Mouse (Mus musculus): ENCODE results near the gene Amfr. TPM values are rescaled to one million over a fixed set of nuclear protein-coding genes. Genes with fewer than 3 reads are reported as not detected.

The Amfr gene
- polyA plus RNA-seq, 1 experiment from 2014 or later = 67.5 TPM

DNA sequence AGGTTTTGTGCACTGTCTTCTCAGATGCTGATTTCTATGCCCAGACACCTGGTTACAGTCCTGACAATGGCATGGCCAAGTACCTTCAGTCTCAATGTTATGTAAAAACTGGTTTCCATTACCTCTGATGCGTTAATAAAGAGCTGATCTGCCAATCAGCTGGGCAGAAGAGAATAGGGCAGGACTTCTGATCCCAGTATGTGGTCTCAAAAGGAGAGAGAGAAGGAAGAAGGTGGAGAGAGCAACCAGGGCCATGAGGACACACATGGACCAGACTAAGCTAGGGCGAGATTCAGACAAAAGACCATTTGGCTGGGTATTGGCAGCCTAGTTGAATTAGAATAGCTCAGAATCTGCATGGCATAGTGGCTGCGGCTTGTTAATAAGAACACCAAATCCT, 21.0 kb upstream of the Amfr start:
- no peak overlapping the region for H3K27ac ChIP-seq (ENCODE audit: low read length)
- H3K27me3 ChIP-seq (ENCODE audit: control insufficient read depth, insufficient read depth, low read depth, low read length) = no peaks in the 10 kb centered on the region
- H3K9ac ChIP-seq (ENCODE audit: low read depth, low read length) = no peak overlapping the region; the same call in 1 of the 2 replicates
- whole genome bisulfite sequencing = 43% methylated on average over 3 of the region's 3 CpGs
- no peaks in the 10 kb centered on the region for H3K9me3 ChIP-seq (replicated peaks; ENCODE audit: control insufficient read depth, low read length, poor library complexity, severe bottlenecking)
- ATAC-seq = no peak
- H3K4me2 ChIP-seq (ENCODE audit: low read length) = no peak overlapping the region
- peaks cover 34% of the 10 kb centered on the region for H3K4me1 ChIP-seq (ENCODE audit: control insufficient read depth, insufficient read depth, low read length)
- H3K36me3 ChIP-seq (ENCODE audit: control insufficient read depth, insufficient read depth, low read length) = peaks cover 15% of the 10 kb centered on the region
- H3K4me3 ChIP-seq (ENCODE audit: low read depth, low read length) = no peak overlapping the region

DNA sequence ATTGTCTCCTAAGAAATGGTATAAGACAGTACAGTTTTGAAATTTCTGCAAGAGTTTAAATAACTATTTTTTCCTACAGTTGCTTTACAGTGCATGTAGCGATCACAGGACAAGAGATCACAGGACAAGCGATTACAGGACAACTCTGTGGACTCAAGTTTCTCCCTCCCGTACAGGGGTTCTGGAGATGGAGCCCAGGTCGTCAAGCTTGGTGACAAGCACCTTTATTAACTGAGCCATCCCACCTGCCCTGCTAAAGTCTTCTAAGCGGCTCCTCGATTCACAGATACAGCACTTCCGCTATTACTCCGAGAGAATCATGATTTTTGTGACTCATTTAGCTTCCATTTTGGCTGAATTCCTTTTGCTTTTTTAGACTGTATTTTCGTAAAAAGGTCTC, 17.1 kb upstream of the Amfr start:
- Histone ChIP-seq H3K4me1 (ENCODE audit: control insufficient read depth, insufficient read depth, low read length) (peaks cover 12% of the 10 kb centered on the region), H3K27ac (ENCODE audit: low read length) (no peak overlapping the region), H3K9ac (ENCODE audit: low read depth, low read length) (no peak overlapping the region), H3K27me3 (ENCODE audit: control insufficient read depth, insufficient read depth, low read depth, low read length) (no peaks in the 10 kb centered on the region), H3K4me3 (ENCODE audit: low read depth, low read length) (no peak overlapping the region), H3K36me3 (ENCODE audit: control insufficient read depth, insufficient read depth, low read length) (peaks cover 29% of the 10 kb centered on the region), H3K4me2 (ENCODE audit: low read length) (no peak overlapping the region), H3K9me3 (replicated peaks; ENCODE audit: control insufficient read depth, low read length, poor library complexity, severe bottlenecking) (no peaks in the 10 kb centered on the region)
- 95% methylated on average over 9 of the region's 9 CpGs for WGBS
- ATAC-seq = no peak

DNA sequence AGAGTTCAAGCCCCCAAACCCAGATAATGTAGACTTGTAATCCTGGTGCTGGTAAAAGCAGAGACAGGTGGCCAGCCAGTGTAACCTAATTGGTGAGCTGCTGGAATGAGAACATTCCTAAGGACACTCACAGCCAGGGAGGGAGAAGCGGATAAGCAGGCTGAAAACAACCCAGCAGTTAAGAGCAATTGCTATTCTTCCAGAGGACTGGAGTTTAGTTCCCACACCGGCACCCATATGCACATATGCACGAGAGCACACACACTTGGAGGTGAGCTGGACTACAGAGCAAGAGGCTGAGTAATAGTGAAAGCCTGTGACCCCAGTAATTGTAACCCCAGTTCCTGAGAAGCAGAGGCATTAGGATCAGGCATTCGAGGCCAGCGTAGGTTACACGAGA, 11.3 kb upstream of the Amfr start:
- WGBS = 97% methylated on average over 6 of the region's 6 CpGs
- no peak overlapping the region for H3K4me3 ChIP-seq (ENCODE audit: low read depth, low read length)
- H3K27ac ChIP-seq (ENCODE audit: low read length) = no peak overlapping the region
- H3K4me2 ChIP-seq (ENCODE audit: low read length) = no peak overlapping the region
- no peaks in the 10 kb centered on the region for H3K27me3 ChIP-seq (ENCODE audit: control insufficient read depth, insufficient read depth, low read depth, low read length)
- peaks cover 38% of the 10 kb centered on the region for H3K36me3 ChIP-seq (ENCODE audit: control insufficient read depth, insufficient read depth, low read length)
- ATAC-seq = no peak
- H3K9ac ChIP-seq (ENCODE audit: low read depth, low read length) = no peak overlapping the region
- H3K4me1 ChIP-seq (ENCODE audit: control insufficient read depth, insufficient read depth, low read length) = no peaks in the 10 kb centered on the region
- no peaks in the 10 kb centered on the region for H3K9me3 ChIP-seq (replicated peaks; ENCODE audit: control insufficient read depth, low read length, poor library complexity, severe bottlenecking)

DNA sequence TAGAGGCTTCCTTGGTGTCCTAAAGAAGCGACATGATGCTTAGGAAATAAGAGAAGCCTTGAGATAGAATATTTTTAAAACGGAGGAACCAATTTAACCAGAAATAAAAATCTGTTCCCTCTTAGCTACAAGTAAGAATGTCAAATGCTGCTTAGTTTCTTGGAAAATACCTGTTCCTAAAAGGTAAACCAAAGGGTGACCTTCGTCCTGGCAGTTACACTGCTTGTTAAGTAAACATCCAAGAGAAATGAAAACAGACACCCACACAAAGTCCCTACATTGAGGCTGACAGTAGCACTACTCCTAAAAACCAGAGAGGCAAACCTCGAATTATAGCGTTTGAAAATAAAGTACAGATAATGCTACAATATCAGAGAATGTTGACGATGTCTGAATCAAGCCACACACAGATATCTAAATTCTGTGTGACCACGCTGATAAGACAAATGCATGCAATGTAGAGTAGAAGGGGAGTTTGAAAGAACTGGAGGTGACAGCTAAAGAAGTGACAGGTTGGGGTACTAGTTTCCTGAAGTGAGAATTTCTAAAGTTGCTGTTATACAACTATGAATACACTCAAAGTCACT, 477 bp upstream of the Amfr start:
- Histone ChIP-seq H3K27me3 (ENCODE audit: control insufficient read depth, insufficient read depth, low read depth, low read length) (no peaks in the 10 kb centered on the region), H3K4me1 (ENCODE audit: control insufficient read depth, insufficient read depth, low read length) (peaks cover 30% of the 10 kb centered on the region), H3K4me2 (ENCODE audit: low read length) (peak overlapping the region; percentile 93), H3K9ac (ENCODE audit: low read depth, low read length) (peak overlapping the region; percentile 100), H3K27ac (ENCODE audit: low read length) (peak overlapping the region; percentile 96), H3K36me3 (ENCODE audit: control insufficient read depth, insufficient read depth, low read length) (no peaks in the 10 kb centered on the region), H3K4me3 (ENCODE audit: low read depth, low read length) (peak overlapping the region; percentile 97), H3K9me3 (replicated peaks; ENCODE audit: control insufficient read depth, low read length, poor library complexity, severe bottlenecking) (no peaks in the 10 kb centered on the region)
- WGBS = 42% methylated on average over 7 of the region's 7 CpGs
- no peak for ATAC-seq

DNA sequence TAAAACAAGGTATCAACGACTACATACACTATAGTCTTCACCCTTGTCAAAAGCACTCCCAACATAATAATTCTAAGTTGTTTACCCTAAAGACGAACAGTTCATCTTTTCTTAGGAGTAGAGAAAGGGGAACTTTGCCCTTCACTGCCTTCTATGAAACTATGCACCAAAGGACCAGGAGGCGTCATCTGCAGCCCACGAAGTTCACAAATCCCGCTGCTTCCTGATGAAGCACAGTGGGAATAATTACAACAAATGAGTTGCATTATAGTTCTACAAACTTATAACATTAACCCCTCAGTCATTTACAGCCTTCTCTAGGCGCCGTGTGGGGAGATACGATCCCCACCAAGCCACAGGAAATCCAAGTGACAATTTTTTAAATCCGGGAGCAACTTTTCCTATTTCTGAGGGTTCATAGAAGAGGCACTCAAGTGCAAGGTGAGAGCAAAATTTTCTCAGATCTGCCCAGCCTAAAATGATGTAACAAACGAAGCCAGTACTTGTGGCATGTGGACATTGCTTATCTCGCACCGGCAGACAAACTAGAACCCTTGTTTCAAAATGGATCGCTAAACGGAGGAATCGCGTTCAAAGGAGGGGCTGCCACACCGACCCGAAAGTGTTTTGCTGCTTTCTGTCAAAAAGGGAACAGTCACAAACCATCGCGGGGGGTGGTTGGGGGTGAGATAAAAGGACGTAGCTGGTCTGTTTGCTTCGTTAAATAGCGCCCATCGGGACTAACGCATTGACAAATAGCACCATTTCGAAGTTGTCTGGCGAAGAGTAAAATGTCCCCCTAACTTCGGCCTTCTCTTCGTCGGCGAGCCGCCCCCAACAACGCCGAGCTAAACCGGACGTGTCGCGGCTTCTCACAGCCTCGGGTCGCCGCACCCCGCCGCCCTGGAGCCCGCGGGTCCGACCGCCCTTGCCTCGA, 1.3 kb downstream of the Amfr start:
- no peak for ATAC-seq
- Histone ChIP-seq H3K4me3 (ENCODE audit: low read depth, low read length) (peak overlapping the region; percentile 97), H3K4me2 (ENCODE audit: low read length) (peak overlapping the region; percentile 93), H3K27ac (ENCODE audit: low read length) (peak overlapping the region; percentile 96), H3K4me1 (ENCODE audit: control insufficient read depth, insufficient read depth, low read length) (peaks cover 30% of the 10 kb centered on the region), H3K9ac (ENCODE audit: low read depth, low read length) (peak overlapping the region; percentile 100), H3K9me3 (replicated peaks; ENCODE audit: control insufficient read depth, low read length, poor library complexity, severe bottlenecking) (no peaks in the 10 kb centered on the region), H3K27me3 (ENCODE audit: control insufficient read depth, insufficient read depth, low read depth, low read length) (no peaks in the 10 kb centered on the region), H3K36me3 (ENCODE audit: control insufficient read depth, insufficient read depth, low read length) (no peaks in the 10 kb centered on the region)
- WGBS = 3% methylated on average over 48 of the region's 48 CpGs

DNA sequence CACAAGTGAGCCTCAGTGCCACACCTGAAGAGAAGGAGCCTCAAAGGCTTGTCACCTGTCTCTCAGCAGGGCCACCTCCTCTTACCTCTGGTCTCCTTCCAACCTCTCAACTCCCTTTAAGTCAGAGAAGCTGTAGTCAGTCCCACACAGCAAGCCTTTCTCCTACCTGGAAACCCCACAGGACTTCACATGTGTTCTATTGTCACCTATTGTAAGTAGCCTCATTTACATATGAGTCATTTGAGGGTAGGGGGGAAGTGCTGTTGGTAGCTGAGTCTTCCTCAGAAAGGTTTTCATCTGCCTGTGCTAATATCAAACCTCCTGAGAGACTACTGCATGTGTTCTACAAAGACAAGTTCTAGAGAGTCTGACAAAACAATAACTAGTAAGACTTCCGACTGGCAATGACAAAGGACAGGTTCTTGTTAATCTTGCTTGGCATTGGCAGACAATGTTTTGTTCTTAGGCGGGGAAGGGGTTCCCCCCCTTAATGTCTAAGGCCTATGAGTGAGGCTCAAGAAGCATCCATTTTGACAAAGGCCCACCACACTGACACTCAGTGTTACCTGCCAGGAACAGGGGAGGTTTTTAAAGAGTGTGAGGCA, 2.4 kb downstream of the Amfr start:
- H3K9me3 ChIP-seq (replicated peaks; ENCODE audit: control insufficient read depth, low read length, poor library complexity, severe bottlenecking) = no peaks in the 10 kb centered on the region
- 41% methylated on average over 2 of the region's 2 CpGs for WGBS
- H3K36me3 ChIP-seq (ENCODE audit: control insufficient read depth, insufficient read depth, low read length) = no peaks in the 10 kb centered on the region
- 0 out of 2 replicates have a peak overlapping the region, but pooled peaks have one; percentile 1 for H3K4me3 ChIP-seq (ENCODE audit: low read depth, low read length)
- ATAC-seq = no peak
- peak overlapping the region; percentile 11; the same call in 1 of the 2 replicates for H3K9ac ChIP-seq (ENCODE audit: low read depth, low read length)
- H3K27ac ChIP-seq (ENCODE audit: low read length) = no peak overlapping the region
- peaks cover 30% of the 10 kb centered on the region for H3K4me1 ChIP-seq (ENCODE audit: control insufficient read depth, insufficient read depth, low read length)
- H3K4me2 ChIP-seq (ENCODE audit: low read length) = peak overlapping the region; percentile 38
- H3K27me3 ChIP-seq (ENCODE audit: control insufficient read depth, insufficient read depth, low read depth, low read length) = no peaks in the 10 kb centered on the region

DNA sequence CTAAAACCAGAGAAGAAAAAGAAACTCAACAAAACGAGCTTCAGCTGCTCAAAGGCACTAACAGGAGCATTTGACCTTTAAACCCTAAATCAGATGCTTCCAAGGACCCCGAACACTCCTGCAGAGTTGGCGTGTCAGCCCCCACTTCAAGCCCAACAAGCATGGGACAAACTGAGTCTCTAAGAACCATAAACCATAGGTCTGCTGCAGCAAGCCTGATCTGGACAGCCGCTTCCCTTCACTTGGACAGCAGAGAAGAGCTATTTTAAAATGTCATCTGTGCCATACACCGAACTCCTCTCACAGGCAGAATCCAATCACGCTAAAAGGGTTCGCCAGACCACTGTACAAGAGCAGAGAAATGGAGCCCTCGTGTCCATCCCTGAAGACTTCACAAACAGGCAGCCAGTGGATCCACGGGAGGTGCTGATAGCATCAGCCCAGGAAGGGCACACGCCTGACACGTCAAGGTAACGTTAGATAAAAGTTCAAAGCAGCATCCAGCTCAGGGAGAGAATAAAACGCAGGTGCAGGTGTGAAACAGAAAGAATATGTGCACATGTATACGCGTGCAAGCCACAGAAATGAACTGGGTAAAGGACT, 3.3 kb downstream of the Amfr start:
- ATAC-seq = no peak
- Histone ChIP-seq H3K27me3 (ENCODE audit: control insufficient read depth, insufficient read depth, low read depth, low read length) (no peaks in the 10 kb centered on the region), H3K9me3 (replicated peaks; ENCODE audit: control insufficient read depth, low read length, poor library complexity, severe bottlenecking) (no peaks in the 10 kb centered on the region), H3K36me3 (ENCODE audit: control insufficient read depth, insufficient read depth, low read length) (no peaks in the 10 kb centered on the region), H3K4me2 (ENCODE audit: low read length) (no peak overlapping the region), H3K4me1 (ENCODE audit: control insufficient read depth, insufficient read depth, low read length) (peaks cover 30% of the 10 kb centered on the region), H3K4me3 (ENCODE audit: low read depth, low read length) (no peak overlapping the region), H3K9ac (ENCODE audit: low read depth, low read length) (no peak overlapping the region), H3K27ac (ENCODE audit: low read length) (no peak overlapping the region)
- 67% methylated on average over 15 of the region's 15 CpGs for WGBS

DNA sequence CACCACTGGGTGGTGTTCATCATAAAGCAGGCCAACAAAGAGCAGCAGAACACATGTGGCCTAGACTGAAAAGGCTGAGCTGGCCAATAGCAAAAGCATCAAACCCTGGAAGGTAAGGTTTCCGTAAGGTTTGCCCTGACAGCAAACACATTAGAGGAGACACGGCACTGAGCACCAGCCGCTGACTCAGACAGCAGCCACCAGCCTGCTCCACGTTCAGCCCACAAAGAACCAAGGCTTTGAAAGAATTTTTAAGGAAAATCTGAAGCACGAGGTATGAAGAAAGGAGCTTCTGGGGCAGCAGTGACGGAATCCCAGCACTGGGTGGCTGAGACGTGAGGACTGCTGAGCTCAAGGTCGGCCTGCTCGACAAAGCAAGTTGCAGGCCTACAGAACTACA, 8.5 kb downstream of the Amfr start:
- Histone ChIP-seq H3K4me1 (ENCODE audit: control insufficient read depth, insufficient read depth, low read length) (peaks cover 3% of the 10 kb centered on the region), H3K36me3 (ENCODE audit: control insufficient read depth, insufficient read depth, low read length) (peaks cover 13% of the 10 kb centered on the region), H3K9me3 (replicated peaks; ENCODE audit: control insufficient read depth, low read length, poor library complexity, severe bottlenecking) (no peaks in the 10 kb centered on the region), H3K27me3 (ENCODE audit: control insufficient read depth, insufficient read depth, low read depth, low read length) (no peaks in the 10 kb centered on the region), H3K4me3 (ENCODE audit: low read depth, low read length) (no peak overlapping the region), H3K4me2 (ENCODE audit: low read length) (no peak overlapping the region), H3K27ac (ENCODE audit: low read length) (no peak overlapping the region), H3K9ac (ENCODE audit: low read depth, low read length) (no peak overlapping the region)
- no peak for ATAC-seq
- WGBS = 83% methylated on average over 9 of the region's 9 CpGs

Measured in midbrain, embryonic 16.5 days (tissue).